Mouse (Mus musculus): Measurements from ENCODE around the gene Cacng3.

Cacng3 gene

DNA sequence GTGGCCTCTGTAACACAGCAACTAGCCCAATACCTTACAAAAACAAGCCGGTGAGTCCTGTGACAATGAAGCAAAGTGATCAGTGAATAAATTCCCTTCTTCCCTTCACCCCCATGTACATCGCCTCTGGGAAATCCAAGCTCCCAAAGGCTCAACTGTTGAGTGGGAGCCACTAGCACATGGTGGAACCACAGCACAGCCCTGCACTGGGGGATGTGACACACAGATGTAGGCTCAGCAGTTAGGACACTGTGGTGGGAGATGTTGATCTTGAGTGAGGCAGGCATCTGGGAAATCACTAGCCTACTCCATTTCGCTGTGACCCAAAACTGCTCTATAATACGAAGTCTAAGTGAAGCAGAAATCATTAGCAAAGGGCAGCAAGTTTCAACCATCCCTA is 48.2 kb downstream of the Cacng3 start:
- in situ Hi-C loops (cut with MboI, MseI) = no loop called here

- in situ Hi-C loops (cut with MboI, MseI) = no loop called here
Observed at GRCm38 (mm10) chr7:122723358-122723876, 53.1 kb downstream of the Cacng3 start.

- in situ Hi-C loops (cut with MboI, MseI) = no loop called here
Observed at GRCm38 (mm10) chr7:122726376-122726775, 56.1 kb downstream of the Cacng3 start.

GRCm38 (mm10) chr7:122728186-122728585 is 57.9 kb downstream of the Cacng3 start:
- in situ Hi-C loops (cut with MboI, MseI) = no loop called here

GRCm38 (mm10) chr7:122728846-122729245 is 58.6 kb downstream of the Cacng3 start:
- in situ Hi-C loops (cut with MboI, MseI) = no loop called here

GRCm38 (mm10) chr7:122735323-122735722 is 65.0 kb downstream of the Cacng3 start:
- in situ Hi-C loops (cut with MboI, MseI) = no loop called here

DNA sequence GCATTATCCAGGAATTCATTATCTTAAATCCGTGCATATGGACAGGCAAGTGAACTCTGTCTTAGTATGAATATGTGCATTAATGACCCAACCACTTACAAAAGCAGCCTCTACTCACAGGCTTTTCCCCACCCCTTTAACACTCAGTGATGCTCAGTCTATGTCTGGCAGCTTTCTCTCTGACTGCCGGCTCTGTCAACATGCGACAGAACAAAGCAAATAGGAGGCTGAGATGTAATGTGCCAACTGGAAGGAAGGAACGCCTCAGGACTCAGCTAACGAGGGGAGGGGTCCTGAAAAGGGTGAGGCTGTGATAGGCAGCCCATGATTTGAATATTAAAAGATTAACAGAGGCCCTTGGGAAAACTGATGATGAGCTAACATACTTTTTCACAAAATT is 68.2 kb downstream of the Cacng3 start:
- in situ Hi-C loops (cut with MboI, MseI) = no loop called here

GRCm38 (mm10) chr7:122740663-122741062 is 70.4 kb downstream of the Cacng3 start:
- in situ Hi-C loops (cut with MboI, MseI) = no loop called here

GRCm38 (mm10) chr7:122755920-122756603 is 85.8 kb downstream of the Cacng3 start:
- in situ Hi-C loops (cut with MboI, MseI) = no loop called here

GRCm38 (mm10) chr7:122758645-122759044 is 88.4 kb downstream of the Cacng3 start:
- in situ Hi-C loops (cut with MboI, MseI) = no loop called here

DNA sequence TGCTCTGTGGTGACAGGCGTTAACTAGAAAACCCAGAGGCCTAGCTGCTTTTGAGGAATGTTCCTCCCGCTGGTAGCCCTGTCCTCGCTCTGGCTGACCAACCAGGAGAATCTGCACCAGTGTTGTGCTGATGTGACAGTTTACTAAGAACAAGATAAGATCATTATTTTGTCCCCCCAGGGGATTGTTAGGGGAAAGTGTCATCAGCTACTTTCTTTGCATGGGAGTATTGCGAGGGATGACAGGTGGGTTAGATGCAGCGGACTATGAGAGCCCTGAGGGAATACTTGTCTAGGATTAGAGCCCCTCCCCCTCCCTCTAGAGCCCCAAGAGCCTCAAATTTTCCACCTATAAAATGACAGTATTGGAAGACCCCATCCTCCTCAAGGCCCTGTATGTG is 94.2 kb downstream of the Cacng3 start:
- in situ Hi-C loops (cut with MboI, MseI) = no loop called here

GRCm38 (mm10) chr7:122768292-122769020 is 98.2 kb downstream of the Cacng3 start:
- in situ Hi-C loops (cut with MboI, MseI) = no loop called here

DNA sequence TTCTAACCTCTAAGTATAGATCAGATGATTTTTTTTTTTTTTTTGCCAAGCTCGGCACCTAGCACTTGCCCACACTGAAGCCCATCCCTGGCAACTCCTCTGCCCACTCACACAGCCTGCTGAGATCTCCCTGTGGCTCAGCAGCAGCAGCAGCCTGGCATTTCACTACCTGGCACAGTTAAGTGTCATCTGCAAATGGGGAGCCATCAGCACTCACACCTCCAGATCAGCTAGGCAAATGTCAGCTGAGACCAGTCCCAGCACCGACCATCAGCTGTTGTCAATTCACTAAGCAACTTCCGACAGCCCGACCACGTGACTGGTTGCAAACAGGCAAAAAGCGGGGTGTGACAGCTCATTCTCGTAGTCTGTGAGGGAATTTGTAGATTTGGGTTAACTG is 109.3 kb downstream of the Cacng3 start:
- in situ Hi-C loops (cut with MboI, MseI) = no loop called here

DNA sequence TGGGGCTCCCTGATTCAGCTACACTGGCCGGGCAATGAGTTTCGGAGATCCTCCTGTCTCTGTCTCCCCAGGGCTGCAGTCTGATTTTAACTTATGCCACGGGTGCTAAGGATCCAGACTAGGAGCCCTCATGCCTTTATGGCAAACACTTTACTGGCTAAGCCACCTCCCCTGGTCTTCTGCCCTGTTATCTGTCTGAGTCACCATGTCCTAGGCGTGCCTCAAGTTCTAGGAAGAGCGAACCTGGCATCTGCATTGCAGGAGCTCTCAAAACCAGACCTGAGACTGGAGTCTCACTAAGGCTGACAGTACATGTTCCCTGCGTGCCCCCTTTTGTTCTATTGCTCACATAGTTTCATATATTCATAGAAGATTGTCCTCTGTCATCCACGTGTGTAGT is 119.6 kb downstream of the Cacng3 start:
- in situ Hi-C loops (cut with MboI, MseI) = no loop called here

DNA sequence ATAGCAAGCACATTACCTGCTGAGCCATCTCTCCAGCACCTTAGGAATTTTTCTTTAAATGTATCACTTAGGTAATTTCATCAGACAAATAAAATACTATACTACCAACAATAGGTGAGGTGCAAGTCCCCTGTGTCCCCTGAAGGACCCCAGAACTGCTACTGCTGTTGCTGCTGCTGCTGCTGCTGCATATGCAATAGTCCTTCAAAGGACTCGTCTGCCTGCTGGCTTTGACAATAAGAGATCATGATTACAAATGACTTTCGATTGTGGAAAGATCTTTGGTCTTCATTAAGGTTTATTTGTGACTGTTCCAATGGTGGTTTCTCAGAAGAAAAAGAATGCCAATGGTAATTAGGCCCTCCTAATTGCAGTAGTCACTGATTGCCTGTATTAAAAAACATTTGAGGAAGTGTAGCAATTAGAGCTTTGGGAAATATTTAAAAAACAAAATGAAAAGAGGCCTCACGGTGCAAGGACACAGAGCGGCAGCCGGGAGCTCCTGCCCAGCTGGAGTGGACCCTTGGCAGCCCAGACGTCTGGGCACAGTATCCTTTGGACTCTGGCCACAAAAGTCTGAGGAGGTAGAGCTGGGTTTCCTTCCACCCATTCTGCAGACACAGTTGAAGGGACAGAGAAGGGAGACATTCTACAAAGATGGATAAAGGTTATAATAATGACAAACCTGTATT is 123.5 kb downstream of the Cacng3 start:
- in situ Hi-C loops (cut with MboI, MseI) = no loop called here

DNA sequence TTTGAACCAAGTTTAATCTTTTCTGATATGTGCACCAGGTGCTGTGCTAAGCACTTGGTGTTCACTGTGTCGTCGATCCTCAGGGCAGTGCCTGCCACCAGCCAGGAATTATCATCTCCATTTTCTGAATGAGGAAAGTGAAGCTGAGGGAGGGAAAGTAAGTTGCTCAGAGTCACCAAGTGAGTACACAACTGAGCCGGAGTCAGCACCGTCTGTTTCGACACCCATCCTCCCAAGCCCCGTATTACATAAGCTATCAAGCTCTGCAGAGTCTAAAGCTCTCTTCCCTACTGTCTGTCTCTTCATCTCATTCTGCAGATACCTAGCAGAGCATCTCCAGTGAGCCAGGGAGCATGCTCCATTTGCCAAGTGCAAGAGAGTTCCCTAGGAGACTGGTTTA is 124.8 kb downstream of the Cacng3 start:
- in situ Hi-C loops (cut with MboI, MseI) = no loop called here

DNA sequence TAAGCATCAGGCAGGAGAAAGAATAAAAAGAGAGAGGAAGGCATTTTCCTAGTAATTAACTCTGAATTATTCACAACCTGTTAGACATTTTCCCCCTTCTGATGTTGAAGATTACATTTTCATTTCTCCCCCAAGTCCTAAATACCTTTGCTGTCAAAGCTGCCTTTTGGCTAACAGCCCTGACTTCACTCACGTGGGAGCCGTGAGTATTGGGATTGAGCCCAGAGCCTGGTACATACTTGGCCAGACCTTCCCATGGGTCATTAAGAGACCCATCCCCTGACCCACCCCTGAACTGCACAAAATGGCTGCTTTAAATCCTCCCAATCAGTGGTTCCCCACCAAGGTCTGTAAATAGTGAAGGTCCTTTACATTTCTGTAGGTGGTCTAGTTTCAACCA is 130.5 kb downstream of the Cacng3 start:
- in situ Hi-C loops (cut with MboI, MseI) = no loop called here

- in situ Hi-C loops (cut with MboI, MseI) = no loop called here
Observed at GRCm38 (mm10) chr7:122803839-122804496, 133.7 kb downstream of the Cacng3 start.

DNA sequence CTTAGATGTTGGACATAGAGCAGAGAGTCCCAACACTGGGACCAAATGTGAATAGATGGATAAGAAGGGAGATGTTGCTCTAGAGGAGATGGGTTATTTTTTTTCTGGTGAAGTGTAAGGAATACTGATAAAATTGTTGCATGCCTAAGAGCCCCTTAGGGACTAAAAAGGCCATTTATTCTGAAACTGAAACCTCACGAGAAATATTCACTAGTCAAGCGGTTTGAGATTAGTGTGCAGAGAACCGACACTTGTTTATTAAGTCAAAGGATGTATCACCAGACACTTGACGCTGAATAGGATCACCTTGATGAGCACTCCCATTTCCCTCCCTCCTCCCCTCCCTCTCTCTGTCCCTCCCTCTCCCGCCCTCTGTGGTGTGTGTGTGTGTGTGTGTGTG is 136.2 kb downstream of the Cacng3 start:
- in situ Hi-C loops (cut with MboI, MseI) = no loop called here

- in situ Hi-C loops (cut with MboI, MseI) = no loop called here
Observed at GRCm38 (mm10) chr7:122813724-122814123, 143.4 kb downstream of the Cacng3 start.

- in situ Hi-C loops (cut with MboI, MseI) = no loop called here
Observed at GRCm38 (mm10) chr7:122817565-122817964, 147.3 kb downstream of the Cacng3 start.

All from T-helper 2 cell (primary cell).